Mouse (Mus musculus): Measurements from ENCODE around the gene Sik1.

- no peak for TF ChIP-seq POLR2A (IDR thresholded peaks at IDR 0.05; ENCODE audit: borderline replicate concordance, extremely low read depth, insufficient read depth, insufficient read length, poor library complexity, severe bottlenecking)
- TF ChIP-seq CTCF (IDR thresholded peaks at IDR 0.05; ENCODE audit: borderline replicate concordance, extremely low read depth, insufficient read depth, insufficient read length) = no peak
These were observed 50.0 kb downstream of the Sik1 start for GRCm38 (mm10) chr17:31805585-31805984.
